Mouse (Mus musculus): Measurements from ENCODE around the gene Myo1a. TPM values are rescaled to one million over a fixed set of nuclear protein-coding genes. Genes with fewer than 3 reads are reported as not detected.
A peak's percentile ranks its signal among the peaks of the same experiment; 100 is the strongest.

Gene Myo1a
- polyA plus RNA-seq, 1 experiment from 2014 or later, result 53.8 TPM

DNA sequence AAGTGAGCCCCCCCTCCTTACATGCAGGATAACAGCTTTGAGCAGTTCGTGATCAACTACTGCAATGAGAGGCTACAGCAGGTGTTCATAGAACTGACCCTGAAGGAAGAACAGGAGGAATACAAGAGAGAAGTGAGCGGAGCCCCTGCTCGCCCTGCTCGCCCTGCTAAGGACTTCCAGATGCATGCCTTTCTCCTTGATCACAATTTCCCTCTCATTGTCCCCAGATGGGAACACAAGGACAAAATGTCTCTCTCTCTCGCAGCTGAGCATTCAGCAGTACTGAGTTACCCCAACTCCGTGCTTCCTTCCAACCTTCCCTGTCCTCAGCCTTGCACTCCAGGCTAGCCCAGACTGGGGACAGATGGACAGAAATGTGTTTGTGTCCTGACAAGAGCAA lies 7.8 kb downstream of the Myo1a start:
- Histone ChIP-seq H3K9me3 (ENCODE audit: control insufficient read depth, low read length) (no peaks in the 10 kb centered on the region; the same call in 1 of the 2 replicates), H3K36me3 (ENCODE audit: control insufficient read depth, insufficient read depth, low read length) (no peaks in the 10 kb centered on the region), H3K9ac (ENCODE audit: low read depth, low read length) (no peak overlapping the region), H3K4me2 (ENCODE audit: low read depth, low read length) (no peak overlapping the region), H3K4me3 (ENCODE audit: low read length) (no peak overlapping the region), H3K27ac (ENCODE audit: low read length) (no peak overlapping the region), H3K27me3 (replicated peaks; ENCODE audit: control insufficient read depth, insufficient read depth, low read length) (no peaks in the 10 kb centered on the region), H3K4me1 (ENCODE audit: control insufficient read depth, insufficient read depth, low read length) (peaks cover 4% of the 10 kb centered on the region; the same call in 1 of the 2 replicates)
- WGBS, result 75% methylated on average over 6 of the region's 6 CpGs
- no peak for ATAC-seq

DNA sequence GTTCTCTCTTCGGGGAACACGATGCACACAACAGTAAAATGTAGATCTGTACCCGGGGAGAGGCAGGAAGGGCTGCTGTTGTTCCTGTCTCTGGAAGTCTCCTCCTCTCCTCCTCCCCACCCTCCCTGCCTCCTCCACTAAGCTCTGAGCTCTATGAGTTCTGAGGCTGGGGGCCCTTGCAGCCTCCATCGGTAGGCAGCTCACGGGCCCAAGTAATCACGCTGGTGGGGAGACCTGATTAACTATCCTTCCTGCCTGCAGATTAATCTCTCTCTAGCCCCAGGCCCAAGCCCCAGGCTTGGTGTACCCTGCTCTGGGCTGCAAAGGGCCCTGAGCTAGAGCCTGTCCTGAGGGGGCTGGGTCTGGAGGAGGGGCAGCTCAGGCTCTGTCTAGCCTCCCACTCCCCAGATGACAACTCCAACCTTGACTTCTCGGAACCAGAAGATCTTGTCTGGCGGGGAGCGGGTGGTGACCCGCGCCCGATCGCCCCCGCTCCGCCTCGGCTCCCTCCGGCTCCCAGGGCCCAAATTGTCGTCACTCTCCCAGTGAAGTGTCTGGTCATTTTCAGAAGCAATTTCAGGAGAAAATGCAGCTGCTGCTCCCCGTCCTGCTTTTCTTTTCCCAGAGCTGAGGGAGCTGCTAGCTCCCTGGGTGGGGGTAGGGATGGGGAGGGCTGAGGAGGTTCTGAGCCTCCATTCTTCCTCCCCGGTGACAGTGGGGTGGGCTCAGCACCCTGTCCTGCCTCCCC lies 16.9 kb downstream of the Myo1a start:
- ATAC-seq, result peak; percentile 61
- 0 out of 2 replicates have a peak, but pooled peaks cover 2% of the 10 kb centered on the region for H3K36me3 ChIP-seq (ENCODE audit: control insufficient read depth, insufficient read depth, low read length)
- H3K4me1 ChIP-seq (ENCODE audit: control insufficient read depth, insufficient read depth, low read length), result peaks cover 16% of the 10 kb centered on the region
- peak overlapping the region; percentile 50 for H3K4me2 ChIP-seq (ENCODE audit: low read depth, low read length)
- H3K9me3 ChIP-seq (ENCODE audit: control insufficient read depth, low read length), result no peaks in the 10 kb centered on the region
- no peaks in the 10 kb centered on the region for H3K27me3 ChIP-seq (replicated peaks; ENCODE audit: control insufficient read depth, insufficient read depth, low read length)
- H3K27ac ChIP-seq (ENCODE audit: low read length), result peak overlapping the region; percentile 73
- peak overlapping the region; percentile 62 for H3K9ac ChIP-seq (ENCODE audit: low read depth, low read length)
- H3K4me3 ChIP-seq (ENCODE audit: low read length), result peak overlapping the region; percentile 25
- WGBS, result 18% methylated on average over 20 of the region's 20 CpGs

DNA sequence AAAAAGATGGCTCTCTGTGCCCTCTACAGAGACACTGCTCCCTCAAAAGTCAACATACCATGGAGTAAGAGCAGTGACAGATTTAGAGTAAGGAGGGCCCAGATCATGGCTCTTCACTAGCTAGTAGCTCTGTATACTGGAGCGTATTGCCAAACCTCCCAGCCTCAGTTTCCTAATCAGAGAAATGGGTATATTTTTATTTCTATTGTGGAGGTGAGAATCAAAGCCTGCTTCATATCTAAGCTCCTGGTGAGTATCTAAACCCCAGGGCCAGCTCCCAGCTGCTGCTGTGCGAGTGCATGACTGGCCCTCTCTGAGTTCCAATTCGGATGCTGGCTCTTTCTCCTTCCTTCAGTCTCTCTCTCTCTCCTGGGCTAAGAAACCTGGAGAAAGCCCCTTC lies 19.2 kb downstream of the Myo1a start, which contains the start of gene Tac2:
Tac2 (plus strand) TSS at position 301 of the 400 bp plus-strand sequence.
- H3K27me3 ChIP-seq (replicated peaks; ENCODE audit: control insufficient read depth, insufficient read depth, low read length), result no peaks in the 10 kb centered on the region
- peaks cover 12% of the 10 kb centered on the region for H3K4me1 ChIP-seq (ENCODE audit: control insufficient read depth, insufficient read depth, low read length)
- no peaks in the 10 kb centered on the region for H3K9me3 ChIP-seq (ENCODE audit: control insufficient read depth, low read length)
- no peaks in the 10 kb centered on the region for H3K36me3 ChIP-seq (ENCODE audit: control insufficient read depth, insufficient read depth, low read length)
- no peak within 1 kb of the TSS for H3K4me3 ChIP-seq (ENCODE audit: low read length)
- no peak for ATAC-seq
- H3K9ac ChIP-seq (ENCODE audit: low read depth, low read length), result no peak within 1 kb of the TSS
- WGBS, result 85% methylated on average over 3 of the region's 3 CpGs
- H3K4me2 ChIP-seq (ENCODE audit: low read depth, low read length), result no peak within 1 kb of the TSS
- H3K27ac ChIP-seq (ENCODE audit: low read length), result no peak within 1 kb of the TSS

DNA sequence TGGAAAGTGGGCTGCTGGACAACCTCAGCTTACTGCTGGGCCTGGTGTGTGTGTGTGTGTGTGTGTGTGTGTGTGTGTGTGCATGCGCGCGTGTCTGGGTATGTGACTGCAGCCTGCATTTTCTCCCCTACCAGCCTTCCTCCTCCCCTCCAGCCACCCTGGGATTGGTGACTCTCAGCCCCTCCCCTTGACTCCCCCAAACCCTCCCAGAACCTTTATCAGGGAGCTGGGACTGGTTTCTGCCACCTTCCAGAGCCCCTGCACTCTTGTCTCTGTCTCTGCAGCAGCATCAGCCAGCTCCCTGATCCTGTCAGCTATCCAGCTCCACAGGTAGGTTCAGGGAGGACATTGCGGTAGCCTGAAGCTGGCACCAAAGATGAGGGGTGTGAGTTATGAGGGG lies 20.2 kb downstream of the Myo1a start:
- ATAC-seq, result no peak
- WGBS, result 55% methylated on average over 4 of the region's 4 CpGs
- H3K4me2 ChIP-seq (ENCODE audit: low read depth, low read length), result no peak overlapping the region
- no peaks in the 10 kb centered on the region for H3K27me3 ChIP-seq (replicated peaks; ENCODE audit: control insufficient read depth, insufficient read depth, low read length)
- no peaks in the 10 kb centered on the region for H3K9me3 ChIP-seq (ENCODE audit: control insufficient read depth, low read length)
- no peak overlapping the region for H3K9ac ChIP-seq (ENCODE audit: low read depth, low read length)
- H3K36me3 ChIP-seq (ENCODE audit: control insufficient read depth, insufficient read depth, low read length), result no peaks in the 10 kb centered on the region
- peaks cover 12% of the 10 kb centered on the region for H3K4me1 ChIP-seq (ENCODE audit: control insufficient read depth, insufficient read depth, low read length)
- no peak overlapping the region for H3K27ac ChIP-seq (ENCODE audit: low read length)
- H3K4me3 ChIP-seq (ENCODE audit: low read length), result no peak overlapping the region

- Histone ChIP-seq H3K36me3 (ENCODE audit: control insufficient read depth, insufficient read depth, low read length) (no peaks in the 10 kb centered on the region), H3K9me3 (ENCODE audit: control insufficient read depth, low read length) (no peaks in the 10 kb centered on the region), H3K9ac (ENCODE audit: low read depth, low read length) (no peak overlapping the region), H3K27me3 (replicated peaks; ENCODE audit: control insufficient read depth, insufficient read depth, low read length) (no peaks in the 10 kb centered on the region), H3K4me1 (ENCODE audit: control insufficient read depth, insufficient read depth, low read length) (peaks cover 7% of the 10 kb centered on the region; the same call in 1 of the 2 replicates), H3K4me3 (ENCODE audit: low read length) (no peak overlapping the region), H3K4me2 (ENCODE audit: low read depth, low read length) (no peak overlapping the region), H3K27ac (ENCODE audit: low read length) (no peak overlapping the region)
- 79% methylated on average over 8 of the region's 8 CpGs for WGBS
- no peak for ATAC-seq
These were observed 23.5 kb downstream of the Myo1a start for GRCm38 (mm10) chr10:127728437-127728836.

DNA sequence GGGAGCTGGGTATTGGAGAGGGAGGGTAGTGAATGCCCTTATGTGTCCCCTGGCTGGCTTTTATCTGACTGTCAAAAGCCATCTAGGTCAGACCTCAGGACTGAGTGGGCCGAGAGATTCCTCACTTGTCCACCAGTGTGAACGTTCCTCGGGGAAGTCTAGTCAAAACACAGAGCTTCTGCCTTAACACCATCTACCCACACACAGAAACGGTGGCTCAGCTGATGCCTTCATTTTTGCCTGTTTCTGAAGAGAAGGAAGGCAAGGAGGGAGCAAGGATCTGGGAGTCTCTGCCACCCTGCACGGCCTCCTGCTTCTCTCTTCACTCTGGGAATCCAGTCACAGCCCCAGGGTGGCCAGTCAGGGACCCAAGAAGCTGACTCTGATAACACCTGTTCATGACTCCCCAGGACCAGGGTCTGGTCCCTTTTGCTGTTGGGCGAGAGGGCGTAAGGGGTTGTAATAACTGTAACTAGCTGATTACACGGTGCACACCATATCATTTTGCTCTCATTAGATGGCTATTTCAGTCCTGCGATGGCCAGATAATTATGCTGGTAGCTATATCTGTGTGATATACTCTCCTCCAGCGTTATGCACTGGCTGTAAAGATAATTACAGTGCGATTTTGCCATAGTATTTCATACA lies 25.4 kb downstream of the Myo1a start:
- peaks cover 7% of the 10 kb centered on the region; the same call in 1 of the 2 replicates for H3K4me1 ChIP-seq (ENCODE audit: control insufficient read depth, insufficient read depth, low read length)
- no peak overlapping the region for H3K9ac ChIP-seq (ENCODE audit: low read depth, low read length)
- H3K4me2 ChIP-seq (ENCODE audit: low read depth, low read length), result no peak overlapping the region
- H3K4me3 ChIP-seq (ENCODE audit: low read length), result no peak overlapping the region
- no peaks in the 10 kb centered on the region for H3K36me3 ChIP-seq (ENCODE audit: control insufficient read depth, insufficient read depth, low read length)
- no peaks in the 10 kb centered on the region for H3K9me3 ChIP-seq (ENCODE audit: control insufficient read depth, low read length)
- WGBS, result 69% methylated on average over 11 of the region's 11 CpGs
- no peaks in the 10 kb centered on the region for H3K27me3 ChIP-seq (replicated peaks; ENCODE audit: control insufficient read depth, insufficient read depth, low read length)
- ATAC-seq, result no peak
- H3K27ac ChIP-seq (ENCODE audit: low read length), result no peak overlapping the region

- H3K9ac ChIP-seq (ENCODE audit: low read depth, low read length), result no peak overlapping the region
- no peak overlapping the region for H3K4me3 ChIP-seq (ENCODE audit: low read length)
- no peak overlapping the region for H3K4me2 ChIP-seq (ENCODE audit: low read depth, low read length)
- no peaks in the 10 kb centered on the region for H3K36me3 ChIP-seq (ENCODE audit: control insufficient read depth, insufficient read depth, low read length)
- no peaks in the 10 kb centered on the region for H3K27me3 ChIP-seq (replicated peaks; ENCODE audit: control insufficient read depth, insufficient read depth, low read length)
- no peak for ATAC-seq
- H3K27ac ChIP-seq (ENCODE audit: low read length), result no peak overlapping the region
- H3K9me3 ChIP-seq (ENCODE audit: control insufficient read depth, low read length), result no peaks in the 10 kb centered on the region
- H3K4me1 ChIP-seq (ENCODE audit: control insufficient read depth, insufficient read depth, low read length), result peaks cover 7% of the 10 kb centered on the region; the same call in 1 of the 2 replicates
- WGBS, result 41% methylated on average over 9 of the region's 9 CpGs
These were observed 26.0 kb downstream of the Myo1a start for GRCm38 (mm10) chr10:127730933-127731310.

DNA sequence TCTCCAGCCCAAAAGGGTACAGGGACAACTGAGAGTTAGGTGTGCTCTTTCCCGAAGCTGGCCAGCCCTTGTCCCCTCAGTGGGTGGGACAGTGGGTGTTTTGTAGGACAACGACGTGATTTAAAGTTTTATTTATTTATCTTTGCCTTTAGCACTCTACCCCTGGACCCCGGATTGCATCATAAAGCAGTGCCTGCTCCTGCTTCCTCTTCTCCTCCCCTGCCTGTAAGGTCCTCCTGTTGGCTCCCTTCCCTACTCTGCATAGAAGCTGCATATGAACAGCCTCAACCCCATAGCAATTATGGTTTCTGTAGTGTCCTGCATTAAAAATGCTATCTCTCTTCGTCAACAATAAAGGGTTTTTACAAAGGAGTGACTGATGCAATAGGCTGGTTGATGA lies 26.4 kb downstream of the Myo1a start:
- H3K9ac ChIP-seq (ENCODE audit: low read depth, low read length), result no peak overlapping the region
- no peak for ATAC-seq

GRCm38 (mm10) chr10:127734434-127734833 lies 29.5 kb downstream of the Myo1a start:
- Histone ChIP-seq H3K4me2 (ENCODE audit: low read depth, low read length) (no peak overlapping the region), H3K27me3 (replicated peaks; ENCODE audit: control insufficient read depth, insufficient read depth, low read length) (no peaks in the 10 kb centered on the region), H3K4me1 (ENCODE audit: control insufficient read depth, insufficient read depth, low read length) (peaks cover 17% of the 10 kb centered on the region), H3K9me3 (ENCODE audit: control insufficient read depth, low read length) (no peaks in the 10 kb centered on the region), H3K27ac (ENCODE audit: low read length) (no peak overlapping the region), H3K9ac (ENCODE audit: low read depth, low read length) (no peak overlapping the region), H3K36me3 (ENCODE audit: control insufficient read depth, insufficient read depth, low read length) (no peaks in the 10 kb centered on the region), H3K4me3 (ENCODE audit: low read length) (no peak overlapping the region)
- WGBS, result 35% methylated on average over 5 of the region's 5 CpGs
- no peak for ATAC-seq

More for the DNA sequence above, 26.4 kb downstream of the Myo1a start:
- WGBS, result 23% methylated on average over 5 of the region's 5 CpGs
- no peaks in the 10 kb centered on the region for H3K36me3 ChIP-seq (ENCODE audit: control insufficient read depth, insufficient read depth, low read length)
- no peaks in the 10 kb centered on the region for H3K9me3 ChIP-seq (ENCODE audit: control insufficient read depth, low read length)
- H3K4me2 ChIP-seq (ENCODE audit: low read depth, low read length), result no peak overlapping the region
- no peaks in the 10 kb centered on the region for H3K27me3 ChIP-seq (replicated peaks; ENCODE audit: control insufficient read depth, insufficient read depth, low read length)
- peaks cover 9% of the 10 kb centered on the region for H3K4me1 ChIP-seq (ENCODE audit: control insufficient read depth, insufficient read depth, low read length)
- no peak overlapping the region for H3K27ac ChIP-seq (ENCODE audit: low read length)
- no peak overlapping the region for H3K4me3 ChIP-seq (ENCODE audit: low read length)

All from intestine, embryonic 16.5 days (tissue).